Mouse (Mus musculus): Measurements from ENCODE around the gene S100a4.

- TF ChIP-seq POLR2A (IDR thresholded peaks at IDR 0.05; ENCODE audit: low read depth, low read length) (no peak), CTCF (IDR thresholded peaks at IDR 0.05; ENCODE audit: borderline replicate concordance, insufficient read depth, low read length) (no peak)
Measured at GRCm38 (mm10) chr3:90627366-90627765, 23.8 kb downstream of the S100a4 start.

All from embryonic fibroblast, embryonic 13.5 days (primary cell).